Mouse (Mus musculus): ENCODE results near the gene Bicdl1.

The Bicdl1 gene

GRCm38 (mm10) chr5:115666366-115667065 lies 64.9 kb downstream of the Bicdl1 start:
- peak; percentile 82 to 91 for DNase-seq

GRCm38 (mm10) chr5:115662658-115663057 lies 68.8 kb downstream of the Bicdl1 start:
- DNase-seq = no peak

GRCm38 (mm10) chr5:115658352-115658751 lies 73.1 kb downstream of the Bicdl1 start:
- DNase-seq = peak in 1 of 2 experiments; percentile 8

- no peak for DNase-seq
These were observed 74.2 kb downstream of the Bicdl1 start for GRCm38 (mm10) chr5:115657234-115657633.

- no peak for DNase-seq
These were observed 74.7 kb downstream of the Bicdl1 start for GRCm38 (mm10) chr5:115656677-115657076.

- no peak for DNase-seq
These were observed 77.6 kb downstream of the Bicdl1 start for GRCm38 (mm10) chr5:115653776-115654175.

GRCm38 (mm10) chr5:115652681-115653575 lies 78.5 kb downstream of the Bicdl1 start:
- peak; percentile 100 for DNase-seq

GRCm38 (mm10) chr5:115651821-115652220 lies 79.6 kb downstream of the Bicdl1 start:
- no peak for DNase-seq

GRCm38 (mm10) chr5:115650885-115651284 lies 80.5 kb downstream of the Bicdl1 start:
- DNase-seq = peak in 1 of 2 experiments; percentile 32

GRCm38 (mm10) chr5:115649699-115650098 lies 81.7 kb downstream of the Bicdl1 start:
- DNase-seq = no peak

- no peak for DNase-seq
These were observed 82.5 kb downstream of the Bicdl1 start for GRCm38 (mm10) chr5:115648876-115649275.

- DNase-seq = peak in 1 of 2 experiments; percentile 51
These were observed 87.2 kb downstream of the Bicdl1 start for GRCm38 (mm10) chr5:115644192-115644591.

GRCm38 (mm10) chr5:115635536-115635935 lies 95.9 kb downstream of the Bicdl1 start:
- no peak for DNase-seq

GRCm38 (mm10) chr5:115634046-115634445 lies 97.4 kb downstream of the Bicdl1 start:
- DNase-seq = no peak

- DNase-seq = no peak
These were observed 98.4 kb downstream of the Bicdl1 start for GRCm38 (mm10) chr5:115633060-115633459.

- peak; percentile 62 for DNase-seq
These were observed 99.1 kb downstream of the Bicdl1 start for GRCm38 (mm10) chr5:115632358-115632714.

- peak; percentile 95 to 98 for DNase-seq
These were observed 99.7 kb downstream of the Bicdl1 start, which contains the start of gene Rab35 for GRCm38 (mm10) chr5:115631505-115632357. Gene Rab35 (plus strand): TSS chr5:115631908.

GRCm38 (mm10) chr5:115630291-115630690 lies 101.1 kb downstream of the Bicdl1 start:
- no peak for DNase-seq

GRCm38 (mm10) chr5:115629672-115630071 lies 101.7 kb downstream of the Bicdl1 start:
- DNase-seq = no peak

GRCm38 (mm10) chr5:115628083-115628482 lies 103.3 kb downstream of the Bicdl1 start:
- no peak for DNase-seq

- no peak for DNase-seq
These were observed 105.1 kb downstream of the Bicdl1 start for GRCm38 (mm10) chr5:115626237-115626886.

Measured in cerebellum, postnatal 10 days (tissue).